Mouse (Mus musculus): ENCODE results near the gene Hap1.

Hap1 gene

GRCm38 (mm10) chr11:100355972-100356818, at the start of gene Hap1:
Gene Hap1 (minus strand): TSS chr11:100356128.
- peak; percentile 79 for DNase-seq (ENCODE audit: low spot score in 2 of 2)

GRCm38 (mm10) chr11:100404456-100405074, 48.6 kb upstream of the Hap1 start:
- no peak for DNase-seq (ENCODE audit: low spot score in 2 of 2)

- no peak for DNase-seq (ENCODE audit: low spot score in 2 of 2)
Observed at GRCm38 (mm10) chr11:100403445-100404134, 47.7 kb upstream of the Hap1 start.

- no peak for DNase-seq (ENCODE audit: low spot score in 2 of 2)
Observed at GRCm38 (mm10) chr11:100402682-100403081, 46.8 kb upstream of the Hap1 start.

- DNase-seq (ENCODE audit: low spot score in 2 of 2) = no peak
Observed at GRCm38 (mm10) chr11:100402240-100402639, 46.3 kb upstream of the Hap1 start.

- DNase-seq (ENCODE audit: low spot score in 2 of 2) = no peak
Observed at GRCm38 (mm10) chr11:100400842-100401241, 44.9 kb upstream of the Hap1 start.

- no peak for DNase-seq (ENCODE audit: low spot score in 2 of 2)
Observed at GRCm38 (mm10) chr11:100399727-100400538, 44.0 kb upstream of the Hap1 start.

GRCm38 (mm10) chr11:100399320-100399719, 43.4 kb upstream of the Hap1 start:
- no peak for DNase-seq (ENCODE audit: low spot score in 2 of 2)

GRCm38 (mm10) chr11:100398517-100398916, 42.6 kb upstream of the Hap1 start:
- no peak for DNase-seq (ENCODE audit: low spot score in 2 of 2)

- peak; percentile 100 for DNase-seq (ENCODE audit: low spot score in 2 of 2)
Observed at GRCm38 (mm10) chr11:100397600-100398389, 41.9 kb upstream of the Hap1 start, which contains the start of gene Jup. Gene Jup (minus strand): TSS chr11:100397763.

- DNase-seq (ENCODE audit: low spot score in 2 of 2) = peak in 1 of 2 experiments; percentile 41
Observed at GRCm38 (mm10) chr11:100396886-100397599, 41.1 kb upstream of the Hap1 start.

GRCm38 (mm10) chr11:100395861-100396631, 40.1 kb upstream of the Hap1 start:
- no peak for DNase-seq (ENCODE audit: low spot score in 2 of 2)

GRCm38 (mm10) chr11:100395200-100395599, 39.3 kb upstream of the Hap1 start:
- DNase-seq (ENCODE audit: low spot score in 2 of 2) = no peak

GRCm38 (mm10) chr11:100394353-100395074, 38.6 kb upstream of the Hap1 start:
- no peak for DNase-seq (ENCODE audit: low spot score in 2 of 2)

- peak in 1 of 2 experiments; percentile 44 for DNase-seq (ENCODE audit: low spot score in 2 of 2)
Observed at GRCm38 (mm10) chr11:100393733-100394132, 37.8 kb upstream of the Hap1 start.

- DNase-seq (ENCODE audit: low spot score in 2 of 2) = no peak
Observed at GRCm38 (mm10) chr11:100392958-100393357, 37.0 kb upstream of the Hap1 start.

GRCm38 (mm10) chr11:100391884-100392345, 36.0 kb upstream of the Hap1 start:
- DNase-seq (ENCODE audit: low spot score in 2 of 2) = no peak

GRCm38 (mm10) chr11:100391081-100391883, 35.4 kb upstream of the Hap1 start:
- no peak for DNase-seq (ENCODE audit: low spot score in 2 of 2)
